ENCODE assay signal across 17 mouse cellular contexts in genomic region chr14:118662124-118662523, GRCm38 (mm10). TPM values are rescaled to one million over a fixed set of nuclear protein-coding genes. Genes with fewer than 3 reads are reported as not detected.
A peak's percentile ranks its signal among the peaks of the same experiment; 100 is the strongest.
DNase-seq lines count a peak whose midpoint lies in the region; ATAC-seq and TF ChIP-seq lines count a peak whose summit lies in the region.
"Had no signal": no experiment of that assay in that cellular context is flagged by ENCODE, and none has a peak within 500 bp of the region (broad histone marks: within the 10 kb centered on the region; RNA-seq: fewer than 3 reads in every experiment).

No protein-coding gene starts in this region.

- H3K9me3 ChIP-seq in liver, postnatal 0 days (ENCODE audit: low read length): no peaks in the 10 kb centered on the region
- no peaks in the 10 kb centered on the region for H3K9me3 ChIP-seq in liver, embryonic 11.5 days (ENCODE audit: control insufficient read depth, low read length)
- no peaks in the 10 kb centered on the region for H3K9me3 ChIP-seq in forebrain, embryonic 12.5 days
- H3K9me3 ChIP-seq in heart, embryonic 12.5 days (replicated peaks): no peaks in the 10 kb centered on the region
- no peaks in the 10 kb centered on the region for H3K9me3 ChIP-seq in hindbrain, embryonic 13.5 days
- H3K9me3 ChIP-seq: G1E; liver, embryonic 15.5 days had no signal

- no peaks in the 10 kb centered on the region for H3K36me3 ChIP-seq in liver, postnatal 0 days (replicated peaks; ENCODE audit: insufficient read depth, low read length)
- H3K36me3 ChIP-seq in liver, embryonic 11.5 days (ENCODE audit: control insufficient read depth, insufficient read depth, low read length): no peaks in the 10 kb centered on the region
- no peaks in the 10 kb centered on the region for H3K36me3 ChIP-seq in forebrain, embryonic 12.5 days (replicated peaks)
- no peaks in the 10 kb centered on the region for H3K36me3 ChIP-seq in heart, embryonic 12.5 days
- H3K36me3 ChIP-seq in hindbrain, embryonic 13.5 days: no peaks in the 10 kb centered on the region
- H3K36me3 ChIP-seq: liver, embryonic 15.5 days had no signal

- H3K27ac ChIP-seq in liver, postnatal 0 days (ENCODE audit: low read depth): peak overlapping the region; percentile 45; the same call in 1 of the 2 replicates
- H3K27ac ChIP-seq in liver, embryonic 11.5 days (ENCODE audit: low read depth, low read length): no peak overlapping the region
- no peak overlapping the region for H3K27ac ChIP-seq in forebrain, embryonic 12.5 days
- H3K27ac ChIP-seq in heart, embryonic 12.5 days (ENCODE audit: poor library complexity, severe bottlenecking): no peak overlapping the region
- H3K27ac ChIP-seq in hindbrain, embryonic 13.5 days: no peak overlapping the region
- H3K27ac ChIP-seq: kidney, postnatal 0 days; liver, embryonic 15.5 days had no signal

- TF ChIP-seq EP300 in liver, postnatal 0 days (IDR thresholded peaks at IDR 0.05; ENCODE audit: low read depth): no peak

- H3K4me3 ChIP-seq in liver, postnatal 0 days (ENCODE audit: low read depth, low read length): no peak overlapping the region
- no peak overlapping the region for H3K4me3 ChIP-seq in liver, embryonic 11.5 days (ENCODE audit: low read depth, low read length)
- H3K4me3 ChIP-seq in forebrain, embryonic 12.5 days (replicated peaks): no peak overlapping the region
- H3K4me3 ChIP-seq in heart, embryonic 12.5 days: no peak overlapping the region
- no peak overlapping the region for H3K4me3 ChIP-seq in hindbrain, embryonic 13.5 days
- H3K4me3 ChIP-seq: liver, embryonic 15.5 days had no signal

- no peaks in the 10 kb centered on the region for H3K27me3 ChIP-seq in liver, postnatal 0 days (ENCODE audit: insufficient read depth, low read length)
- no peaks in the 10 kb centered on the region for H3K27me3 ChIP-seq in liver, embryonic 11.5 days (replicated peaks; ENCODE audit: control insufficient read depth, insufficient read depth, low read length)
- H3K27me3 ChIP-seq in forebrain, embryonic 12.5 days: no peaks in the 10 kb centered on the region
- H3K27me3 ChIP-seq in heart, embryonic 12.5 days (replicated peaks): 0 out of 2 replicates have a peak, but pooled peaks cover 2% of the 10 kb centered on the region
- no peaks in the 10 kb centered on the region for H3K27me3 ChIP-seq in hindbrain, embryonic 13.5 days
- H3K27me3 ChIP-seq: liver, embryonic 15.5 days had no signal

- ATAC-seq in liver, postnatal 0 days: no peak
- ATAC-seq in liver, embryonic 11.5 days (replicated peaks; ENCODE audit: low FRiP score): no peak
- no peak for ATAC-seq in forebrain, embryonic 12.5 days (ENCODE audit: low FRiP score)
- ATAC-seq in heart, embryonic 12.5 days (ENCODE audit: insufficient number of reproducible peaks, low FRiP score): no peak
- ATAC-seq in hindbrain, embryonic 13.5 days (ENCODE audit: low FRiP score): no peak
- ATAC-seq: forebrain, postnatal 0 days; inflammation-experienced regulatory T-cells, adult 6 months had no signal

- 84% methylated on average over 10 of the region's 10 CpGs for WGBS in liver, postnatal 0 days (ENCODE audit: insufficient replicate concordance)
- WGBS in liver, embryonic 11.5 days: 81% methylated on average over 10 of the region's 10 CpGs
- 88% methylated on average over 10 of the region's 10 CpGs for WGBS in forebrain, embryonic 12.5 days
- WGBS in heart, embryonic 12.5 days: 69% methylated on average over 10 of the region's 10 CpGs
- 89% methylated on average over 10 of the region's 10 CpGs for WGBS in hindbrain, embryonic 13.5 days

- H3K4me2 ChIP-seq in liver, postnatal 0 days (ENCODE audit: low read depth, low read length): peak overlapping the region; percentile 27; the same call in 1 of the 2 replicates
- H3K4me2 ChIP-seq in liver, embryonic 11.5 days: no peak overlapping the region
- H3K4me2 ChIP-seq in forebrain, embryonic 12.5 days: no peak overlapping the region
- no peak overlapping the region for H3K4me2 ChIP-seq in heart, embryonic 12.5 days
- H3K4me2 ChIP-seq in hindbrain, embryonic 13.5 days: no peak overlapping the region
- H3K4me2 ChIP-seq: liver, embryonic 15.5 days had no signal

- TF ChIP-seq CTCF in liver, postnatal 0 days (IDR thresholded peaks at IDR 0.05; ENCODE audit: low read depth): no peak

- H3K9ac ChIP-seq in liver, postnatal 0 days (replicated peaks): no peak overlapping the region
- no peak overlapping the region for H3K9ac ChIP-seq in liver, embryonic 11.5 days (ENCODE audit: low read depth, low read length)
- H3K9ac ChIP-seq in forebrain, embryonic 12.5 days: no peak overlapping the region
- H3K9ac ChIP-seq in heart, embryonic 12.5 days: no peak overlapping the region
- H3K9ac ChIP-seq in hindbrain, embryonic 13.5 days: no peak overlapping the region
- H3K9ac ChIP-seq: forebrain, postnatal 0 days; liver, embryonic 15.5 days had no signal

- no peak for DNase-seq in liver, postnatal 0 days
- no peak for DNase-seq in liver, embryonic 11.5 days (ENCODE audit: low spot score)
- peak; percentile 83 to 84 for DNase-seq in frontal cortex, adult 2 months (ENCODE audit: extremely low spot score in 1 of 2, low spot score in 1 of 2)
- peak; percentile 48 to 85 for DNase-seq in left cerebral cortex, adult 8-10 months (ENCODE audit: low spot score in 2 of 2)
- peak; percentile 38 for DNase-seq in right cerebral cortex, postnatal 14 days
- DNase-seq: cerebellum, adult 9-10 months; embryo, embryonic 11 days; forebrain, postnatal 0 days; midbrain, embryonic 14.5 days; thymus, postnatal 14 days had no signal

- peaks cover 18% of the 10 kb centered on the region for H3K4me1 ChIP-seq in liver, postnatal 0 days (ENCODE audit: insufficient read depth)
- H3K4me1 ChIP-seq in liver, embryonic 11.5 days (replicated peaks; ENCODE audit: control insufficient read depth, insufficient read depth, low read length): peaks cover 26% of the 10 kb centered on the region
- peaks cover 10% of the 10 kb centered on the region for H3K4me1 ChIP-seq in forebrain, embryonic 12.5 days
- H3K4me1 ChIP-seq in heart, embryonic 12.5 days (replicated peaks): peaks cover 16% of the 10 kb centered on the region; the same call in 1 of the 2 replicates
- peaks cover 16% of the 10 kb centered on the region for H3K4me1 ChIP-seq in hindbrain, embryonic 13.5 days (replicated peaks)

RNA-seq across cellular contexts. Expression of gene Abcc4, which starts 43.9 kb away (rescaled TPM):
- polyA plus RNA-seq in liver, postnatal 0 days (2015; fragmentation: Nextera tagmentation; extraction: Ambion mirVana): 1.1 and 1.2 TPM in 2 replicates
- 4.5 and 5.8 TPM in 2 replicates for polyA plus RNA-seq in liver, embryonic 11.5 days (2014; fragmentation: Nextera tagmentation; extraction: Ambion mirVana)
- 5.0 and 5.7 TPM in 2 replicates for polyA plus RNA-seq in frontal cortex, adult 2 months (2012; rRNA removed)
- 10 to 100 TPM in 3 of 4 experiments, 1 to 10 TPM in 1; 9.7 to 10.8 (median 10.5) TPM for total RNA-seq in left cerebral cortex, adult 8-10 months (2022)
- polyA plus RNA-seq in forebrain, embryonic 12.5 days (2016; fragmentation: Nextera tagmentation; extraction: Ambion mirVana): 2.1 and 2.4 TPM in 2 replicates
- 2.2 TPM in 2 replicates for polyA plus RNA-seq in heart, embryonic 12.5 days (2016; fragmentation: Nextera tagmentation; extraction: Ambion mirVana)
- 1.9 and 2.0 TPM in 2 replicates for polyA plus RNA-seq in hindbrain, embryonic 13.5 days (2015; fragmentation: Nextera tagmentation; extraction: Ambion mirVana)

Comparison
In these comparisons a context has a peak if more than half of its experiments do, and no peak if none do; other contexts are left out.
1. DNase-seq: peak in frontal cortex, adult 2 months (2 of 2), left cerebral cortex, adult 8-10 months (2 of 2) and right cerebral cortex, postnatal 14 days (single experiment); none in liver, postnatal 0 days (single experiment) and liver, embryonic 11.5 days (single experiment).